Mouse (Mus musculus): Measurements from ENCODE around the gene Barx1.

DNA sequence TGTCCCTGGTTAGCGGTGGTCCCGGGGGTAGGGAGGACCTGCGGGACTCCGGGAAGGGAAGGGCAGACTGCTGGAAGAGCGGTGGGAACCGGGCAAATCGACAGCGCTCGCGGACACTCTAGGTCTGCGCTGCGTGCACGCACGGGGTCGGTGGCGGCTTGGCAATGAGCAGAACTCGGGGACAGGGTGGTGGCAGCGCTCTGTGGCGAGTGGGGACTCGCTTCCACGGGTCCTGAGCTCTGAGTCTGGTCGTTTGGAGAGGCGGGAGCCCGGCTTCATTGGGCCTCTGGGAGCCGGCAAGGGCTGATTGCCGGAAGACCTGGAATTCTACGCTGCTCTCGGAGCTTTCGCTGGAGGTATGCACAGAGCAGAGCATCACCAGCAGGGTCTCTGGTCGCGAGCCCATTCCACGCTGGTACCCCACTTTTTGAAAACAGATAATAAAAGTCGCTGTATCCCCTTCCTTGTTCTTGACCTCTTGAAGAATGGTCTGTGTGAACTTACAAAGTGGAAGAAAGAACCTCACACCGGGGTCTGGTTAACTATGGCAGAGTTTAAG is 6.3 kb downstream of the Barx1 start:
- TF ChIP-seq CTCF (IDR thresholded peaks at IDR 0.05; ENCODE audit: borderline replicate concordance, control insufficient read depth, extremely low read depth, insufficient read depth, low read length, poor library complexity) (no peak), POLR2A (IDR thresholded peaks at IDR 0.05; ENCODE audit: control insufficient read depth, extremely low read depth, insufficient read depth, low read length, poor library complexity) (no peak)
